Mouse (Mus musculus): ENCODE data around the gene Plcg1.

GRCm38 (mm10) chr2:160760433-160761184 lies 29.5 kb downstream of the Plcg1 start:
- peak; percentile 76 for TF ChIP-seq CTCF (IDR thresholded peaks at IDR 0.05; ENCODE audit: low read depth)
- TF ChIP-seq EP300 (IDR thresholded peaks at IDR 0.05; ENCODE audit: low read depth), result no peak

All from liver, embryonic 14.5 days (tissue).